Mouse (Mus musculus) megakaryocyte, embryonic 14.5 days (primary cell): ENCODE measurements around the gene Atg2b. TPM values are rescaled to one million over a fixed set of nuclear protein-coding genes. Genes with fewer than 3 reads are reported as not detected.

ENCODE experiments used
- H3K27me3 ChIP-seq: replicated peaks from 2 replicates; pipeline ENCODE3; 2012; ENCODE audit warnings: inconsistent platforms
- H3K36me3 ChIP-seq: replicated peaks from 2 replicates; pipeline ENCODE3; 2012; ENCODE audit warnings: low read length, inconsistent platforms, mixed read lengths
- H3K4me1 ChIP-seq: 2 replicates; pipeline ENCODE4 v1.6.1; 2012; ENCODE audit warnings: inconsistent platforms
- H3K4me3 ChIP-seq: replicated peaks from 2 replicates; pipeline ENCODE3; 2012; ENCODE audit warnings: moderate library complexity, mild to moderate bottlenecking, inconsistent platforms
- H3K9me3 ChIP-seq: 2 replicates; pipeline ENCODE4 v1.6.1; 2012; ENCODE audit warnings: inconsistent platforms
- FLI1 ChIP-seq: IDR thresholded peaks from 2 replicates; pipeline ENCODE4 v1.6.1; 2012; ENCODE audit warnings: low read length, inconsistent platforms, mixed read lengths
- GATA1 ChIP-seq: IDR thresholded peaks from 3 replicates; pipeline ENCODE4 v1.6.1; 2012; ENCODE audit warnings: mixed read lengths, low read length, inconsistent platforms, borderline replicate concordance
- polyA plus RNA-seq: library from polyadenylated mRNA; stranded (reverse); fragments of >175 nt; gene quantifications from 2 replicates; pipeline ENCODE4 v1.2.3, GENCODE M21; 2012; ENCODE audit warnings: low replicate concordance; ENCODE audit not compliant: insufficient read depth

Atg2b gene
- 3.5 and 4.4 TPM in 2 replicates for polyA plus RNA-seq

DNA sequence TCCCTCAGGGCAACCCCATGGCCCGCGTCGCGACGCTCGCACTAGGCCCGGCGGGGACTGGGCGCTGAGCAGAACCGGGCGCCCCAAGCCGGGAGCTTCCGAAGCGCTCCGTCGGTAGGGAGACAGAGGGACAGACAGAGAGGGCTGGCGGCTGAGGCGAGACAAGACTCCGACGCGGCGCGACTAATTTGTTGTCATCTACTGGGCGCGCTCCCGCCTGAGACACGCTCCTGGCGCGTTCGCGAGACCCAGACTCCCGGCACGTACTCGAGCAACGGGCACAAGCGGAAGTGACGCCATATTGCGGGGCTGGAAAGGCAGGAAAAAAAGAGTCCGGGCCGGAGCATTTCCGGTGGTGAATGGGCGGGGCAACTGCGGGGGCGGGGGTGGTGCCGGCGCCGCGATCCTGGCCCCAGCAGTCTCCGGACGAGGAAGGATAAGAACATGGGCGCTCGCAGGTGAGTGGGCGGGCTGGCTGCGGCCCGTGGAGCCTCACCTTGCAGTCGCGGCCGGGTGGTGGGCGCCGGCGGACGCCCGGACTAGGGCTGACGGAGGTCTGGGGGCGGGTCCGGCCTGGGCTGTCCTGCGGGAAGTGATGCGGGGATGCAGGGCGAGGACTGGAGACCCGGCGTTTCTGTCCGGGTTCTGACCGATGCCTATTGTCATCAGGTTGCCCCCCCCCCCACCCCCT is at the start of gene Atg2b:
Gene Atg2b (minus strand): TSS at position 211 of the 691 bp plus-strand sequence.
- Histone ChIP-seq H3K4me1 (peaks cover 73% of the 10 kb centered on the region), H3K4me3 (peak within 1 kb of the TSS; percentile 98), H3K36me3 (peaks cover 36% of the 10 kb centered on the region), H3K27me3 (no peaks in the 10 kb centered on the region), H3K9me3 (no peaks in the 10 kb centered on the region)
- no peak for TF ChIP-seq GATA1
- TF ChIP-seq FLI1: no peak

DNA sequence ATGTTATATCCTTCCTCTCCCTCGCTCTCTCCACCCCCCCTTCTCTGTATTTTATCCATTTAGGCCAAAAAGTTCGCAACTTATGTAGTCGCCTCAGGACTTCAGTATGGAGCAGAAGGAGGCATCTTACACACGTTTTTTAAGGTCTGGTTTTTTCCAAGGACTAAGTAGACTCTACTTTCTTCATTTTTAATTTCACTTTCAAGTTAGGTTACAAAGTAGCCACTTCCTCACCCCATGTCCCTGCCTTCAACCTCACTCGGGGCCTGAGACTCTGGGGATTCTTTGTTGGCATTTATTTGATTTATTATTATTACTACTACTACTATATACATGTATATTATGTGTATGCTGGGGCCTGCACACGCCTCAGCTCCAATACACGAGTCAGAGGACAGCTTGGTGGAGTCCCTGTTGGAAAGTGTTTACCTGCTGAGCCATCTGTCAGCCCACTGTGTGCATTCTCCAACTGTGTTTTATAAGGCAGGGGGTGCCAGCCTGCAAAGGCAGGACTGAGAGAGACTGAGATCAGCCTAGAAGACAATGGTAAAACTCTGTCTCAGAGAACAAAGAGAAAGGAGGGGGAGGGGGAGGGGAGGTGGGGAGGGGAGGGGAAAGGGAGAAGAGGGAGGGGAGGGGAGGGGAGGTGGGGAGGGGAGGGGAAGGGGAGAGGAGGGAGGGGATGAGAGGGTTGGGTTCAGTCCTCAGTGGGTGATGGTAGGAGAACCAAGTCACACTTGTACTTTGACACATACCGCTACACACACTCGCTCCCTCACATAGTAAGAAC is 48.6 kb upstream of the Atg2b start:
- peaks cover 21% of the 10 kb centered on the region for H3K4me1 ChIP-seq
- no peak overlapping the region for H3K4me3 ChIP-seq
- TF ChIP-seq FLI1: no peak
- no peak for TF ChIP-seq GATA1

DNA sequence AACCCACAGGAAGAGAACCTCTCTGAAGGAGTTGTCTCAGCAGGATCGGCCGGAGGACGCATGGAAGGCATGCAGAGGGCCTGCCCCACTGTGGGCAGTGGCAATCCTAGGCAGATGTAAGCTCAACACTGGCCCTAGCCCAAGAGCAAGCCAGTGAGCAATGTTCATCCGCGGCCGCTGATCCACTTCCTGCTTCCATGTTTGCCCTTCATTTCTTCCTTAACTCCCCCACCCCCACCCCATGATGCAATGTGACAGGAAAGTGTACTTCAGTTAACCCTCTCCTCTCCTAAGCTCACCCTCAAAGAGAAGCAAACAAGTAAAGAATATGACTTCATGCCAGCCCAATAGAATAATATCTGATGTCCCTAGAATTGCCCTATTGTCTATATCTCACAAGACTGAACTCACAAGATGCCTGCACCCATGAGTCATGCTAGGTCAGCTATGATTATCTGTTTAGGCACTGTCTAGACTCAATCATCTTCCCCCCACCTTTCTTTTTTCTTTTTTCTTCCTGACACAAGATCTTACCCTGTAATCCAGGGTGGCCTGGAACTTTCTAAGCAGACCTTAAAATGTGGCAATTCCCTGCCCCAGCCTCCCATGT is 45.9 kb upstream of the Atg2b start:
- Histone ChIP-seq H3K36me3 (no peaks in the 10 kb centered on the region), H3K27me3 (peaks cover 2% of the 10 kb centered on the region), H3K4me3 (no peak overlapping the region), H3K9me3 (no peaks in the 10 kb centered on the region), H3K4me1 (peaks cover 39% of the 10 kb centered on the region)
- TF ChIP-seq GATA1 (no peak), FLI1 (no peak)

More for the DNA sequence above, 48.6 kb upstream of the Atg2b start:
- Histone ChIP-seq H3K36me3 (no peaks in the 10 kb centered on the region), H3K9me3 (peaks cover 3% of the 10 kb centered on the region), H3K27me3 (peaks cover 2% of the 10 kb centered on the region)

DNA sequence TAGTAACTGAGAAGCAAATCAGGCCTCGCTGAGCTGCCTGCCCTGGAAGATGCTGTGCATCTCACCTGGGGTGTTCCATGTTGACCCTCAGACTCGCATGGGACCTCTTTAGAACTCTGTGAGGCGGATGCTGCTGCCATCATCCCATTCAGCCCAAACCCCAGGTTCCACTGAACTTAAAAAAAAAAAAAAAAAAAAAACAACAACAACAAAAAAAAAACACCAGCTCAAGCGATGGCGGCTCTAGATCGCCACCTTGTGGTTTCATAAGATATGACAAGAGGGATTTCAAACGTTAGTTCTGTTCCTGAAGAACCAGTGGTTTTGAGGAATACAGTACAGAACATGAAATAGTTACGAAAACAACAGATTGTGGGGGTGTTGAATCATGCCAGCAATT is 43.0 kb upstream of the Atg2b start:
- peaks cover 67% of the 10 kb centered on the region for H3K4me1 ChIP-seq
- no peaks in the 10 kb centered on the region for H3K9me3 ChIP-seq
- H3K4me3 ChIP-seq: no peak overlapping the region
- TF ChIP-seq FLI1 (no peak), GATA1 (no peak)
- no peaks in the 10 kb centered on the region for H3K27me3 ChIP-seq
- H3K36me3 ChIP-seq: no peaks in the 10 kb centered on the region

DNA sequence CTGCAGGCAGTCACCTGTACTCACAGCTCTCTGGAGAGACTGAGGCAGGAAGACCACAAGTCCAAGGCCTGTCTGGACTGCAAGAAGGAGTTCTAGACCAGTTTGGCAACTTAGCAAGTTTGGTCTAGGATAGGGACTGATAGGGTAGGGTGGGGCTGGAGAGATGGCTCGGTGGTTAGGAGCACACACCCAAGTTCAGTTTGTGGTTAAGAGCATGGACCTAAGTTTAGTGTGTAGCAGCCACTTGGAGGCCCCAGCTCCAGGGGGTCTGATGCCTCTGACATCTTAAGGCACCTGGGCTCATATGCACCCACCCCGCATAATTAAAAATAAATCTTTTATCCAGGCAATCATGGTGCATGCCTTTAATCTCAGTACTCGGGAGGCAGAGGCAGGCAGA is 42.3 kb upstream of the Atg2b start:
- Histone ChIP-seq H3K36me3 (no peaks in the 10 kb centered on the region), H3K4me3 (no peak overlapping the region), H3K27me3 (no peaks in the 10 kb centered on the region), H3K9me3 (no peaks in the 10 kb centered on the region), H3K4me1 (peaks cover 69% of the 10 kb centered on the region)
- no peak for TF ChIP-seq GATA1
- no peak for TF ChIP-seq FLI1

DNA sequence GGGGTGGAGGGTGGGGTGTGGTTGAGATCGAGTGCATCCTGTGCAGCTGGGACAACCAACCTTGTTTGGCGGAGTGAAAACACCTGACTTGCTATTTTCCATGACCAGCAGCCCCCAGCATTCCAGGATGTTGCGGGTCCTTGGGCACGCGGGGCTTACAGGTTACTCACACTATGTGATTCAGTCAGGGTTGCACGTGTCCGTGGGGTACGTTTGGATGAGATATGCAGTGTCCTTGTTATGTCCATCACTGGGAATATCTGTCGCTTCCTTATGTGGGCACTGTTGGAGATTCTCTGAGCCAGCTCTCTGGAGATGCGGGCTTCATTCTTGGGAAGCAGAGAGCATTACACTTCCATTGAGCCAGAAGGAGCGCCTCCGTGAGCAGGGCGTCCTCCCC is 40.7 kb upstream of the Atg2b start:
- Histone ChIP-seq H3K36me3 (no peaks in the 10 kb centered on the region), H3K4me3 (no peak overlapping the region), H3K27me3 (no peaks in the 10 kb centered on the region), H3K9me3 (no peaks in the 10 kb centered on the region), H3K4me1 (peaks cover 68% of the 10 kb centered on the region)
- TF ChIP-seq FLI1 (no peak), GATA1 (no peak)

DNA sequence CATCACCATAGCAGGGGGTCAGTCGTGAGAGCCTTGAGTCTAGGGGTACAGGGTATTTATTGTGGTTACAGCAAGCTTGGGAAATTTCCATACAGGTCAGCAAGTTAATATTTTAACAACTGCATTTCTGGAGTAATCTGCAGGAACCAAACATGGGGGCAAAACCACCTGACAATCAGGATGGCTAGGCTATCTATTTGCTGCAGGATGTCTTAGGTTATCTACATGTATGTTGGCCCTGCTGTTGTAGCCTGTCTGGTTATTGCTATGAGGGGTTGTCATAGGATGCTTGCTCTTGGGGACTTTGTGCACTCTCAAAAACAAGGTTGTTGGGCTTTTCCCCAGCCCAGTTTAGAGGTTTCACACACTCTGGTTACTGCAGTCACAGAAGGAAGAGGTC is 39.6 kb upstream of the Atg2b start:
- TF ChIP-seq FLI1 (no peak), GATA1 (no peak; the same call in 2 of the 3 replicates)
- Histone ChIP-seq H3K4me1 (peaks cover 76% of the 10 kb centered on the region), H3K4me3 (no peak overlapping the region), H3K27me3 (no peaks in the 10 kb centered on the region), H3K9me3 (no peaks in the 10 kb centered on the region), H3K36me3 (no peaks in the 10 kb centered on the region)

DNA sequence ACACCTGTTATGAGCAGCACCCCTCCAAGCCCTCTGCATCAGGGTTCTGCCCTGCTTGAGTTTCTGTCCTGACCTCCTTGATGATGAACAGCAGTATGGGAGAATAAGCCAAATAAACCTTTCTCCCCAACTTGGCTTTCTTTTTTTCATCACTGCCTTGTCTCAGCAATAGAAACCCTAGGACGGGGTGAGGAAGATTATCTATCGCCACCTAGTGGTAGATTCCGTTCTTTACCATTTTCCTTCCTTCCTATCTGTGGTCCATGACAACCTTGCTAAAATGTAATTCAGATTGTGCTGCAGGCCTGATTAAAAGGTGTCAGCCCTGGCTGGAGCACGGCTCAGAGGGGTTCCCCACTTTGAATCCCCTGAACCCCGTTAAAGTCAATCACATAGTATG is 37.6 kb upstream of the Atg2b start:
- H3K9me3 ChIP-seq: no peaks in the 10 kb centered on the region
- peaks cover 6% of the 10 kb centered on the region for H3K27me3 ChIP-seq
- H3K4me1 ChIP-seq: peaks cover 82% of the 10 kb centered on the region
- TF ChIP-seq GATA1 (no peak), FLI1 (no peak)
- H3K4me3 ChIP-seq: no peak overlapping the region
- no peaks in the 10 kb centered on the region for H3K36me3 ChIP-seq

DNA sequence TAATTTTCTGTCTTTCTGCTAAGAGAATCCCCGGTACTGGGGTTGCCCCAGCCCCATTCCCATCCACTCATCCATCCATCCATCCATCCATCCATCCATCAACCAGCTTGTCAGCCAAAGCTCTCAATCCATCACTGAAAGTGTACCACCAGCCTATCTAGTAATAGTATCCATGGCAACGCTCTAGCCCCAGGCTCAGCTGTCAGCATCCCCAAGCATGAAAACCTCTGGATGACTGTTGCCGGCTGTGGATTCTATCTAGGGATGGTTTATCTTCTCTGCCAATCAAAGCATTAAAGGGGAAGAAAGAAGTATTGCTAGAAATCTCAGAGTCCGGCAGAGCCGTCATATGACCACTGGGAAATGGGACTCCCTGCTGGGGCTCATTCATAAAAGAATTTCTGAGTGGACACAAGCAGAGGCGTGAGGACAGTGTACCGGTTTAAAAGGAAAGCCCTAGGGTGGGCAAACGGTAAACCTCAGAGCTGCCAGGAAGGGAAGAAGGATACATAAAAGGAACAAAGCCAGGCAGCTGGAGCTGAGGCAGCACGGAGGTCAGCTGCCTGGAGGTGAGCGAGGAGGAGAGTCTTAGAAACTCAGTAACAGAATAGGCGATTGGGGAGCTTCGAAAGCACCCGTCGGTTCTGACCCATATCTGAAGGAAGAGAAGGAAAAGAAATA is 36.6 kb upstream of the Atg2b start:
- no peaks in the 10 kb centered on the region for H3K9me3 ChIP-seq
- H3K4me1 ChIP-seq: peaks cover 75% of the 10 kb centered on the region

More for the DNA sequence above, 36.6 kb upstream of the Atg2b start:
- no peak for TF ChIP-seq FLI1
- no peak for TF ChIP-seq GATA1
- Histone ChIP-seq H3K36me3 (no peaks in the 10 kb centered on the region), H3K27me3 (peaks cover 6% of the 10 kb centered on the region), H3K4me3 (no peak overlapping the region)
